Mouse (Mus musculus): ENCODE measurements around the gene Rarb. TPM values are rescaled to one million over a fixed set of nuclear protein-coding genes. Genes with fewer than 3 reads are reported as not detected.

Gene Rarb
- polyA plus RNA-seq, 1 experiment = not detected

DNA sequence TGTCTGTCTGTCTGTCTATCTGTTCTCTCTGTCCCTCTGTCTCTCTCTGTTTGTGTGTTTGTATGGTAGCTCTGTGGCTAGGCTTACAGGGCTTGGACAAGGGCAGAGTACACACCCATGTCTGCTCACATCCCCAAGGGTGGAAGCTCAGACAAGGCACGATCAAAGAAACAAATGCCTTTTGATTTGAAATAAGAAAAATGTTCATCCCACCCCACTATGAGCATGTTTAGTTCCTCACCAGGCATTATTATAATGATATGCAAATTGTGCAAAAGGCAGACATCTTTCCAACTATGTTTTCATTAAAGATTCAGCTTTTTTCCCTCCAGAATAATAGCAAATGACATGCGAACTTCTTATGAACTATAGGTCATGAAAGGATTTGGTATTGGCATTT is 105.2 kb downstream of the Rarb start:
- Histone ChIP-seq H3K4me3 (ENCODE audit: insufficient read depth, low read depth, low read length) (no peak overlapping the region), H3K4me1 (ENCODE audit: control insufficient read depth, insufficient read depth, low read length) (no peaks in the 10 kb centered on the region), H3K27ac (ENCODE audit: insufficient read depth, low read depth, low read length) (no peak overlapping the region)
- WGBS = 75% methylated on average over 2 of the region's 2 CpGs
- TF ChIP-seq CTCF (IDR thresholded peaks at IDR 0.05; ENCODE audit: insufficient read depth, low read depth, low read length) = no peak
- TF ChIP-seq POLR2A (IDR thresholded peaks at IDR 0.05; ENCODE audit: insufficient read depth, low read depth, low read length) = no peak

DNA sequence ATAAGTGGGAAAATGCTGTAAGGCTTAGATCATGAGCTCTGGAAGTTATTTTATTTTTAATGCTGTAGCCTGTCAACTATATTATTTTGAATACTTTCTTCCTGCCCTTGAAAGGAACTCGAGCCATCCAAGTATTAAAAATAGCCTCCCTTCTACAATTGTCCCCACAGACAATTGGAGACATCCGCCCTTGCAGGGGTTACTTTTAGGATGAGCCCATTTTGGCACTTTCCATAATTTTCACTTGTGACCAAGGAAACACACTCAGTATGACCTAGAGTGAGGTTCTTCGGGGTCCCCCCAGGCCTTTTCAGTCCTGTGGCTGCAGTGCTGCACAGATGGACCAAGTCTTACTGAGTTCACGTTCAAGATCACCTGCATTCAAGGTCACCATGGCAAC is 119.7 kb downstream of the Rarb start:
- no peak overlapping the region for H3K27ac ChIP-seq (ENCODE audit: insufficient read depth, low read depth, low read length)
- TF ChIP-seq POLR2A (IDR thresholded peaks at IDR 0.05; ENCODE audit: insufficient read depth, low read depth, low read length) (no peak), CTCF (IDR thresholded peaks at IDR 0.05; ENCODE audit: insufficient read depth, low read depth, low read length) (no peak)
- no peak overlapping the region for H3K4me3 ChIP-seq (ENCODE audit: insufficient read depth, low read depth, low read length)
- WGBS = 85% methylated on average over 4 of the region's 4 CpGs
- H3K4me1 ChIP-seq (ENCODE audit: control insufficient read depth, insufficient read depth, low read length) = no peaks in the 10 kb centered on the region

DNA sequence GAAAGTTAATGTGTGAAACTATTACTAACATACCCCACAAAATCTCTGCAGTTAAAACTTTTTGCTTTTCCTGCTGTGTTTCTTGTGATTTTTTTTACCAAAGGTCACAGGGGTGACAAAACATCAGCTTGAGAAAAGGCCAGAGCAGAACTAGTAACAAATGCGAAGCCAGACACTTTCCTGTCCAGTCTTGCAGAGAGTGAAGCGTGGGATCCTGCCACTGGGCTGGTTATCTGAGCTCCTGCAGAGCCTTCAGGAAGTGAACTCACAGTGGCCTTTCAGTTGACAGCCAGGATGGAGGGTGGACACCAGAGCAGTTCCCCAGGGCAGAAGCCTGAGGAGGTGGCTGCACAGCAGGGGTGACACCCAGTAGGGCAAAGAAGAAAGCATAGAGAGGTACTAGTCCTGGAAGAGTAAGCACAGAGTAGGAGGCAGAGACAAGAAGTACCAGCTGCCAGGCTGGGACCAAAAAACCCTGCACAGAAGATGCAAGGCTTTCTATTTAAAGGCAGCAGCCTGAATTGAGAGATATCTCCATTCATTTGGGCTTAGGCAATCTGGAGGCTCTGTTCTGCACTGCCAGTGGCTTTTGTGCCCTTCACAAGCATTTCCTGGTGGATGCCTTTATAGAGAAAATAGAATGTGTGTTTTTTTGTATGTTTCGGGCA is 123.4 kb downstream of the Rarb start:
- TF ChIP-seq CTCF (IDR thresholded peaks at IDR 0.05; ENCODE audit: insufficient read depth, low read depth, low read length) (no peak), POLR2A (IDR thresholded peaks at IDR 0.05; ENCODE audit: insufficient read depth, low read depth, low read length) (no peak)
- no peak overlapping the region for H3K4me3 ChIP-seq (ENCODE audit: insufficient read depth, low read depth, low read length)
- H3K27ac ChIP-seq (ENCODE audit: insufficient read depth, low read depth, low read length) = no peak overlapping the region
- no peaks in the 10 kb centered on the region for H3K4me1 ChIP-seq (ENCODE audit: control insufficient read depth, insufficient read depth, low read length)
- WGBS = 71% methylated on average over 3 of the region's 3 CpGs

DNA sequence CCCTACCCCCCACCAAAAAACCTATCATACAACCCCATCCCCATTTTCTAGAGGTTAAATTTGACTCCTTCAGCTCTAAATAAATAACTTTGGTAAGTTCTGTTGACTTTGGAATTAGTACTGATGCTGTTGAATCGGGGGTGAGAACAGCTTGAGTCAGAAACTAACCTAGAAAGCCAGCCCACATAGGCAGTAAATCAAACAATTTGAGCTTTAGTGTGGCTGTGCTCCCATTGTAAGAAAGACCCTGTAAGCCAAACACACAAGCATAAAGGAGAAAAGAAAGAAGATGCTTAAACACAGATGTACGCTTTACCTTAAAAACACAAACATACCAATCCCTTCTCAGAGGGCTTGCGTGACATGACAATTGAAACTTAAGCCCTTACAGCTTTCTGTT is 140.6 kb downstream of the Rarb start:
- TF ChIP-seq CTCF (IDR thresholded peaks at IDR 0.05; ENCODE audit: insufficient read depth, low read depth, low read length) (no peak), POLR2A (IDR thresholded peaks at IDR 0.05; ENCODE audit: insufficient read depth, low read depth, low read length) (no peak)
- whole genome bisulfite sequencing = 83% methylated on average over 3 of the region's 3 CpGs
- H3K4me1 ChIP-seq (ENCODE audit: control insufficient read depth, insufficient read depth, low read length) = no peaks in the 10 kb centered on the region
- H3K27ac ChIP-seq (ENCODE audit: insufficient read depth, low read depth, low read length) = no peak overlapping the region
- no peak overlapping the region for H3K4me3 ChIP-seq (ENCODE audit: insufficient read depth, low read depth, low read length)

DNA sequence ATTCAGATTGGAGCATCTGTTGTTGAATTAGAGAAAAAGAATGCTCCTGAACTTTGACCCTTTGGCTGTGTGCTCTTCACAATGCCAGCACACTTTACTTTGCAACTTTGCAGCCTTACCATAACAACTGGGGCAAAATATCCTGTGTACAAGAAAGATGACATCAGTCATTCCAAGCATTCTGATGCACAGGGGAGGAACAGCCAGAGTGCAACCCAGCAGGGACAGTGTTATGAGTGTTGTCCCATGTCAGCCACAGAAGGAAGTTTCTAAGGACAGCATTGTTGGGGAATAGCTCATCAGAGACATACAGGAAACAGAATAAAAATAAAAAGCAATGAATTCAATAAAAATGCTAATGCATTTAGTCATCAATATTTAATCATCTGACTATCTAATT is 141.9 kb downstream of the Rarb start:
- TF ChIP-seq CTCF (IDR thresholded peaks at IDR 0.05; ENCODE audit: insufficient read depth, low read depth, low read length) (no peak), POLR2A (IDR thresholded peaks at IDR 0.05; ENCODE audit: insufficient read depth, low read depth, low read length) (no peak)
- H3K4me3 ChIP-seq (ENCODE audit: insufficient read depth, low read depth, low read length) = no peak overlapping the region
- H3K27ac ChIP-seq (ENCODE audit: insufficient read depth, low read depth, low read length) = no peak overlapping the region
- no peaks in the 10 kb centered on the region for H3K4me1 ChIP-seq (ENCODE audit: control insufficient read depth, insufficient read depth, low read length)

DNA sequence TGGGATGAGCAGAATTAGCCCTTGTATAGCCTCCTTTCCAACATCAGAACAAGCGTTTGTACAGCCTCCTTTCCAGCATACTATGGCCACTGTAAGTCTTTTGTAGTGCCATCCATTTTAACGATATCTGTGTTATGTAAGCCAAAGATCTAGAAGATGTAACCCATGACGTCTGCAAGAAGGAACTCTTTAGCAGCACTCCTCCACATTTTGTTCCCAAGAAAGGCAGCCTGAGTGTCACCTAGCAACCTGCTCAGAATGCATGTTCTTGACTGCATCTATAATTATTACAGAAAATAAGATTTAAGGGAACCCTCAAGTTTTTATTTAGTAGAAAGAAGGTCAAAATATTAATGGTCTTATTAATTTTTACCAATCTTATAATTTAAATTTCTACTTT is 148.4 kb downstream of the Rarb start:
- Histone ChIP-seq H3K4me3 (ENCODE audit: insufficient read depth, low read depth, low read length) (no peak overlapping the region), H3K27ac (ENCODE audit: insufficient read depth, low read depth, low read length) (no peak overlapping the region), H3K4me1 (ENCODE audit: control insufficient read depth, insufficient read depth, low read length) (no peaks in the 10 kb centered on the region)
- 61% methylated on average over 3 of the region's 3 CpGs for WGBS
- TF ChIP-seq CTCF (IDR thresholded peaks at IDR 0.05; ENCODE audit: insufficient read depth, low read depth, low read length) (no peak), POLR2A (IDR thresholded peaks at IDR 0.05; ENCODE audit: insufficient read depth, low read depth, low read length) (no peak)

DNA sequence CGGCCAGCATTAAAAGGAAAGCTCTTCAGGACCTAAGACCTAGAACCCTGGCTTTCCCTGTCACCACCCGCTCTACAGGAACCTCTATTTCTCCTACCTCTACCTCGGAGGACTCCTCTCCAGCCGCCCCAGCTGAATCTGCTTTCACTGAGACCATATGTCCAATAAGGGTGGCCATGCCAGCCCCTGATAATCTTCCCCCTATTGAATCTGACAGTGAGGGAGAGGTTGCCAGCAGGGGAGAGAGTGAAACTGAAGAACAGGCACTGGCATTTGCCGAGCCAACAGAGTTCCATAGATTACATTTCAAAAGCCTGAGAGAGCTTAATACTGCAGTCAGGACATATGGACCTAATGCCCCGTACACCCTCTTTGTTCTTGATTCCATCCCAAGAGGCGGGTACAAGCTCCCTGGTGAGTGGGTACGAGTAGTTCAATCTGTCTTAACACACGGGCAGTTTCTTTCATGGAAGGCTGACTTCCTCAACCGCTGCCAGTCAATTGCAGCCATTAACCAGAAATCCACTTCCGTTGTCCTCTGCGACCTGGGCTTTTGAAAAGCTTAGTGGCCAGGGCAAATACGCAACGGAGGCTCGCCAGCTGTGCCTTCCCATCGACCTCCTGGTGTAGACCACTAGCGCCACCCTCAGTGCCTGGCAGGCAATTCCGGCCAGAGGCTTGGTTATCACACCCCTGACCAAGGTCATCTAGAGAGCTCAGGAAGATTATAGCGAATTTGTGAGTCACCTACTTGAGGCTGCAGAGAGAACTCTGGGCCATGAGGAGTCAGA is 179.6 kb downstream of the Rarb start:
- TF ChIP-seq POLR2A (IDR thresholded peaks at IDR 0.05; ENCODE audit: insufficient read depth, low read depth, low read length) = no peak
- TF ChIP-seq CTCF (IDR thresholded peaks at IDR 0.05; ENCODE audit: insufficient read depth, low read depth, low read length) = no peak
- H3K4me1 ChIP-seq (ENCODE audit: control insufficient read depth, insufficient read depth, low read length) = no peaks in the 10 kb centered on the region
- H3K4me3 ChIP-seq (ENCODE audit: insufficient read depth, low read depth, low read length) = no peak overlapping the region
- 83% methylated on average over 19 of the region's 19 CpGs for WGBS
- H3K27ac ChIP-seq (ENCODE audit: insufficient read depth, low read depth, low read length) = no peak overlapping the region

DNA sequence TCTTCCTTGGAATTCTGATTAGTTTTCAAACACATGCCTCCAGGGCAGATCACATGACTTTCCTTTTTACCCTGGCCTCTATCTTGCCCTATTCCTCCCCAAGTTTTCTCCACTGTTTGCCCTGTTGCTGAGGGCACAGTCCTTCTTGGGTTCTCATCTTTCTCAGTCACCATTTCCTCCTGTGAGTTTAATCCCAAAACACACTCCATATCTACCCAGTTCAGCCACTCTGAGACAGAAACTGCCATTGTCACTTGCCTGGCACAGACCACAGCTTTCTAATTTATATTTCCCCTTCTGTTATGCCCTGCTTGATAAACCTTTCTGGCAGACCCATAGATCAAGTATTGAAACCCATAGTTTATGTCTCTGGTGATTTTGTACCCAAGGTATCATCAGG is 205.0 kb downstream of the Rarb start:
- Histone ChIP-seq H3K4me1 (ENCODE audit: control insufficient read depth, insufficient read depth, low read length) (no peaks in the 10 kb centered on the region), H3K4me3 (ENCODE audit: insufficient read depth, low read depth, low read length) (no peak overlapping the region), H3K27ac (ENCODE audit: insufficient read depth, low read depth, low read length) (no peak overlapping the region)
- TF ChIP-seq POLR2A (IDR thresholded peaks at IDR 0.05; ENCODE audit: insufficient read depth, low read depth, low read length) (no peak), CTCF (IDR thresholded peaks at IDR 0.05; ENCODE audit: insufficient read depth, low read depth, low read length) (no peak)

DNA sequence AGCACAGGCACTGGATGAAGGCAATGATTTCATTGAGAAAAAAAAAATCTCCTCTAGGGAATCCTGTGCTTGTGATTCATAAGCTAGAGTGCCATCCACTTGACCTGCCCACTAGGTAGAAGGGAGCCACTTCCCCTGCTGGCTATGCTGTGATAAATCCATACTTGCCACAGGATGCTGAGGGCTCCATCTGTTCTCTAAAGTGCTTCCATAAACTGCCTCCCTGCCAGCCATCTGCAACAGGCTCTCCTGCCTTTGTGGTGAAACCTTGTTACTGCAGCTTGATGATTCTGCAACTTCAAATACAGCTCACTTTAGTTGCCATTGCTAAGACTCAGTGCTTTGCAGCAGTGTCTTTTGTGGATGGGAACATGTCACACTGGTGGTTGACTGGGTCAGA is 213.5 kb downstream of the Rarb start:
- Histone ChIP-seq H3K27ac (ENCODE audit: insufficient read depth, low read depth, low read length) (no peak overlapping the region), H3K4me1 (ENCODE audit: control insufficient read depth, insufficient read depth, low read length) (no peaks in the 10 kb centered on the region), H3K4me3 (ENCODE audit: insufficient read depth, low read depth, low read length) (no peak overlapping the region)
- TF ChIP-seq POLR2A (IDR thresholded peaks at IDR 0.05; ENCODE audit: insufficient read depth, low read depth, low read length) = no peak
- TF ChIP-seq CTCF (IDR thresholded peaks at IDR 0.05; ENCODE audit: insufficient read depth, low read depth, low read length) = no peak
